In the genomic region with DNA sequence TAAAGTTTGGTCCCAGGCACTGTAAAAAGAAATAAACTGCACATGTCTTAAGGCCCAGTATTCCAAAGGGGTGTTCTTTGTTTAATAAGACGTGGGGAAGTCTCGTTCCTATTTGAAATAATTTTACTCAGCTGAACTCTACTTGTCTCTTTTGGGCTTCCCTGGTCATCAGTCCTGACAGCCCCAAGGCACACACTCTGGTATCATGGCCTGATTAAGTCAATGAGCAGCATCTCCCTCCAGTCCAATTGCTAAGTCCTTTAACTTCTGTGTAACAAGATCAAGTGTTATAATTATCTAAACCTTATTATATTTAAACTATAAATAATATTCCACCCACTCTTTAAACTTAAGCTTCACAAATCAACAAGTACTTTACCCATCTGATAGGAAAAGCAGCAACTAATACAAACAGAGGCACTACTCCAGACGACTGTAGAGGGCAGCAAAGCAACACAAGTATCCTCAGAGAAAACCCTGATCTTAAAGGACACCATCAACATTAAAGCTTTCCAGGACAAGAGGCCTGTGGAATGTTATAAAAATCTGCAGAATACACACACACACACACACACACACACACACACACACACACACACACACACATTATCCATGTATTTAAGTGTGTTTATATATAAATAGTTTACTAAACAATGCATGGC, we compare ENCODE assay signal across 8 mouse cellular contexts. TPM values are rescaled to one million over a fixed set of nuclear protein-coding genes. Genes with fewer than 3 reads are reported as not detected.
A peak's percentile ranks its signal among the peaks of the same experiment; 100 is the strongest.
DNase-seq lines count a peak whose midpoint lies in the region; ATAC-seq and TF ChIP-seq lines count a peak whose summit lies in the region.

No protein-coding gene starts in this region.

- POLR2A ChIA-PET in Patski (lab: Charles Lee): no interaction called here

- H3K27me3 ChIP-seq in Patski: no peaks in the 10 kb centered on the region
- H3K27me3 ChIP-seq in hindbrain, embryonic 10.5 days (ENCODE audit: insufficient read depth, poor library complexity, severe bottlenecking): no peaks in the 10 kb centered on the region
- no peaks in the 10 kb centered on the region for H3K27me3 ChIP-seq in midbrain, embryonic 15.5 days (replicated peaks)

- no peak overlapping the region for H3K4me2 ChIP-seq in midbrain, embryonic 15.5 days

- peak; percentile 33 for DNase-seq in gastrocnemius, adult 2 months
- no peak for DNase-seq in gastrocnemius, postnatal 36 days
- no peak for DNase-seq in Patski (ENCODE audit: low read depth, low spot score)
- DNase-seq in embryo, embryonic 10.5 days (ENCODE audit: low spot score): peak; percentile 80
- DNase-seq in hindbrain, embryonic 10.5 days (ENCODE audit: low spot score): peak; percentile 30
- peak; percentile 29 to 50 for DNase-seq in layer of hippocampus, adult 8-10 months (ENCODE audit: low spot score in 2 of 2)

- 61% methylated on average over 3 of the region's 3 CpGs for WGBS in hindbrain, embryonic 10.5 days
- WGBS in midbrain, embryonic 15.5 days: 55% methylated on average over 3 of the region's 3 CpGs

- peak; percentile 86 for ATAC-seq in Patski
- ATAC-seq in midbrain, embryonic 15.5 days (replicated peaks): peak; percentile 76
- no peak for ATAC-seq in activated CD4-positive, CD25-positive, alpha-beta regulatory T cell, adult 4 months

- in situ Hi-C loops in Patski (cut with MboI; ENCODE audit: low pct_unique_long_range_greater_than_20kb): no loop called here

- no peaks in the 10 kb centered on the region for H3K9me3 ChIP-seq in hindbrain, embryonic 10.5 days
- H3K9me3 ChIP-seq in midbrain, embryonic 15.5 days: no peaks in the 10 kb centered on the region

- H3K4me1 ChIP-seq in hindbrain, embryonic 10.5 days (replicated peaks): peaks cover 7% of the 10 kb centered on the region; the same call in 1 of the 2 replicates
- peaks cover 5% of the 10 kb centered on the region for H3K4me1 ChIP-seq in midbrain, embryonic 15.5 days

- no peak overlapping the region for H3K4me3 ChIP-seq in gastrocnemius, adult 2 months
- H3K4me3 ChIP-seq in hindbrain, embryonic 10.5 days: no peak overlapping the region
- no peak overlapping the region for H3K4me3 ChIP-seq in midbrain, embryonic 15.5 days

- peaks cover 4% of the 10 kb centered on the region for H3K36me3 ChIP-seq in hindbrain, embryonic 10.5 days
- no peaks in the 10 kb centered on the region for H3K36me3 ChIP-seq in midbrain, embryonic 15.5 days (replicated peaks)

- TF ChIP-seq CTCF in gastrocnemius, adult 2 months (IDR thresholded peaks at IDR 0.05): peak; percentile 85
- TF ChIP-seq CTCF in Patski (IDR thresholded peaks at IDR 0.05): peak; percentile 71

- CTCF ChIA-PET in Patski (lab: Charles Lee): interaction anchor here (1.2 to 1.4 kb wide), 5 partner anchors 9 to 1269 kb away, joined by 3 to 4 read pairs (median 4); no protein-coding TSS in a partner anchor

- intact Hi-C loops in gastrocnemius, adult 2 months (cut with DNase I): no loop called here
- intact Hi-C loops in gastrocnemius, postnatal 36 days (cut with DNase I): no loop called here

- H3K9ac ChIP-seq in midbrain, embryonic 15.5 days: no peak overlapping the region

- no peak overlapping the region for H3K27ac ChIP-seq in gastrocnemius, adult 2 months
- H3K27ac ChIP-seq in hindbrain, embryonic 10.5 days: no peak overlapping the region
- no peak overlapping the region for H3K27ac ChIP-seq in midbrain, embryonic 15.5 days

RNA-seq across cellular contexts. Expression of a gene that starts 10.8 kb away (rescaled TPM):
- total RNA-seq in gastrocnemius, adult 2 months (2021): 1 to 10 TPM; 3.8 to 4.1 TPM
- total RNA-seq in gastrocnemius, postnatal 36 days (2021): 1 to 10 TPM; 2.8 to 4.1 TPM
- polyA plus RNA-seq in Patski (2021): 14.2 TPM
- polyA plus RNA-seq in hindbrain, embryonic 10.5 days (2016; fragmentation: Nextera tagmentation; extraction: Ambion mirVana): 38.8 and 43.3 TPM in 2 replicates
- 10 to 100 TPM; 43.5 to 59.5 (median 55.4) TPM for total RNA-seq in layer of hippocampus, adult 8-10 months (2022)
- 29.1 and 31.1 TPM in 2 replicates for polyA plus RNA-seq in midbrain, embryonic 15.5 days (2015; fragmentation: Nextera tagmentation; extraction: Ambion mirVana)
- polyA plus RNA-seq in activated CD4-positive, CD25-positive, alpha-beta regulatory T cell, adult 4 months (2017; shearing (Covaris generic)): under 1 TPM in 1 of 2 experiments, not detected in 1; 0.25 TPM

Comparison
In these comparisons a context has a peak if more than half of its experiments do, and no peak if none do; other contexts are left out.
1. DNase-seq: peak in gastrocnemius, adult 2 months (single experiment), embryo, embryonic 10.5 days (single experiment), hindbrain, embryonic 10.5 days (single experiment) and layer of hippocampus, adult 8-10 months (2 of 2); none in gastrocnemius, postnatal 36 days (0 of 2) and Patski (single experiment).
2. RNA of a gene that starts 10.8 kb away (polyA plus RNA-seq): 38.8 to 43.3 TPM in hindbrain, embryonic 10.5 days, 29.1 to 31.1 TPM in midbrain, embryonic 15.5 days and 14.2 TPM in Patski (single experiment); 0.25 TPM in activated CD4-positive, CD25-positive, alpha-beta regulatory T cell, adult 4 months; every median in the first group is over 10 times any median in the second.